Mouse (Mus musculus): ENCODE results near the gene Cadm3. TPM values are rescaled to one million over a fixed set of nuclear protein-coding genes. Genes with fewer than 3 reads are reported as not detected.

Cadm3 gene
- total and polyA plus RNA-seq, 3 experiments: not detected

DNA sequence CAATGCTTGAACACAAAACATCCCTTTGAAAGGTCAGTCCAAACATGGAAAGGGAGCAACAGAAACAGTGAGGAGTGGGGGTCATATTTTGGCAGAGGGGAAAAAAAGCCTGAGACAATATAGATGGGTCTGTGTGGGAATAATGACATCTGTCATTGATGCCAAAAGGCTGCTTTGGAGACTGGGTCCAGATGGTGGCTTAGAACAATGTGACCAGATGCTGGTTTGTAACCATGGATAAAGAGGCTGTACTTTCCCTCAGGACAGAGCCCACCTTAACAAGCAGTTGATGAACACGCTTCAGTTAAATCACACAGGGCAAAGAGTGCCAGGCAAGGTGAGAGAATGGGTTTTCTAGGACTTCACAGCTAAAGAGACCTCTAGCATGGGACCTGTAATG lies 25.1 kb downstream of the Cadm3 start:
- Histone ChIP-seq H3K4me2 (ENCODE audit: insufficient read depth, low read depth, poor library complexity, severe bottlenecking) (no peak overlapping the region), H3K4me1 (ENCODE audit: control insufficient read depth in 1 of 2, insufficient read depth in 2 of 2) (peaks cover 0 to 4% of the 10 kb centered on the region in 2 experiments; a peak in 1 of 4 replicates), H3K27me3 (replicated peaks) (no peaks in the 10 kb centered on the region), H3K9me3 (replicated peaks; ENCODE audit: low read length) (no peaks in the 10 kb centered on the region), H3K27ac (ENCODE audit: insufficient read depth, low read depth) (no peak overlapping the region), H3K79me2 (replicated peaks; ENCODE audit: control insufficient read depth, extremely low read depth, insufficient read depth, poor library complexity, severe bottlenecking) (no peaks in the 10 kb centered on the region), H3K4me3 (replicated peaks in 1 of 3; ENCODE audit: low read depth in 2 of 3, low read length in 2 of 3, poor library complexity in 1 of 3) (no peak overlapping the region), H3K9ac (ENCODE audit: insufficient read depth, low read depth) (no peak overlapping the region), H3K36me3 (replicated peaks in 1 of 2; ENCODE audit: control insufficient read depth in 1 of 2, insufficient read depth in 1 of 2, low read length in 1 of 2) (no peaks in the 10 kb centered on the region)
- DNase-seq (ENCODE audit: extremely low read depth): no peak
- TF ChIP-seq BHLHE40 (IDR thresholded peaks at IDR 0.05; ENCODE audit: low read depth, low read length) (no peak), HCFC1 (IDR thresholded peaks at IDR 0.05; ENCODE audit: low read depth, low read length) (no peak), CHD1 (IDR thresholded peaks at IDR 0.05; ENCODE audit: low read depth, low read length) (no peak), ELF1 (IDR thresholded peaks at IDR 0.05; ENCODE audit: low read depth, low read length) (no peak), RAD21 (IDR thresholded peaks at IDR 0.05; ENCODE audit: low read depth, low read length) (no peak), POLR2AphosphoS2 (IDR thresholded peaks at IDR 0.05; ENCODE audit: low read depth, low read length) (no peak), PAX5 (IDR thresholded peaks at IDR 0.05; ENCODE audit: low read length) (no peak), RCOR1 (conservative IDR thresholded peaks at IDR 0.05; ENCODE audit: low read depth, low read length) (no peak), JUND (conservative IDR thresholded peaks at IDR 0.05; ENCODE audit: low read depth, low read length) (no peak), KAT2A (IDR thresholded peaks at IDR 0.05; ENCODE audit: insufficient replicate concordance, low read length) (no peak)
- dilution Hi-C loops (cut with MboI; ENCODE audit: extremely low pct_ligation_motif_present, extremely low pct_unique_long_range_greater_than_20kb, low sequenced_read_pairs): no loop called here
- in situ Hi-C loops (cut with MboI; ENCODE audit: low pct_ligation_motif_present, low pct_unique_long_range_greater_than_20kb, low sequenced_read_pairs): no loop called here

DNA sequence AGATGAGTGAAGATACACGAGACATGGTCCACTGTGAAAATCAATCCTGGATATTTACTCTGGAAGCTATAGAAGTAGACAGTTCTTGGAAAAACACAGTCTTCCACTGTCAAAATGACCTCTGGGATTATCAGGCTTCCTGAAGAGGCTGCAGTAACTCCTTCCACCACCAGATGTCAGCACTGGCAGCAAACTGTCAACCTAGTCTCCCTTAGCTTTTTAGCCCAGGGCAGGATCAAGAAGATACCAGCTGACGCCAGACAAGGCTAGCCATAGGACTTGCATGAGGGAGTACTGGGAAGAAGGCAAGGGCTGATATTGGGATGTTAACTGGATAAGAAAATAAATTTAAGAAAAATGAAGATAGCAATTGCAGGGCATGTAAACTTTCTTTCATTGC lies 28.0 kb downstream of the Cadm3 start:
- dilution Hi-C loops (cut with MboI; ENCODE audit: extremely low pct_ligation_motif_present, extremely low pct_unique_long_range_greater_than_20kb, low sequenced_read_pairs): no loop called here
- DNase-seq (ENCODE audit: extremely low read depth): peak; percentile 61
- H3K9ac ChIP-seq (ENCODE audit: insufficient read depth, low read depth): no peak overlapping the region

More for the DNA sequence above, 28.0 kb downstream of the Cadm3 start:
- H3K27me3 ChIP-seq (replicated peaks): no peaks in the 10 kb centered on the region
- H3K36me3 ChIP-seq (replicated peaks in 1 of 2; ENCODE audit: control insufficient read depth in 1 of 2, insufficient read depth in 1 of 2, low read length in 1 of 2): no peaks in the 10 kb centered on the region
- H3K9me3 ChIP-seq (replicated peaks; ENCODE audit: low read length): no peaks in the 10 kb centered on the region
- in situ Hi-C loops (cut with MboI; ENCODE audit: low pct_ligation_motif_present, low pct_unique_long_range_greater_than_20kb, low sequenced_read_pairs): loop anchor here (5.0 kb wide), 1 partner anchor 48 kb away; no protein-coding TSS in a partner anchor
- no peak overlapping the region for H3K4me2 ChIP-seq (ENCODE audit: insufficient read depth, low read depth, poor library complexity, severe bottlenecking)
- H3K4me3 ChIP-seq (replicated peaks in 1 of 3; ENCODE audit: low read depth in 2 of 3, low read length in 2 of 3, poor library complexity in 1 of 3): no peak overlapping the region
- TF ChIP-seq MXI1 (IDR thresholded peaks at IDR 0.05; ENCODE audit: low read depth, low read length) (no peak), TBP (conservative IDR thresholded peaks at IDR 0.05; ENCODE audit: low read depth, low read length) (no peak), SMC3 (IDR thresholded peaks at IDR 0.05; ENCODE audit: low read depth, low read length) (peak; percentile 94), RAD21 (IDR thresholded peaks at IDR 0.05; ENCODE audit: low read depth, low read length) (peak; percentile 63), NELFE (IDR thresholded peaks at IDR 0.05; ENCODE audit: low read depth, low read length) (peak; percentile 40; the same call in 1 of the 2 replicates), UBTF (IDR thresholded peaks at IDR 0.05; ENCODE audit: low read depth, low read length) (no peak), ZNF384 (IDR thresholded peaks at IDR 0.05; ENCODE audit: low read depth, low read length) (no peak), E2F4 (IDR thresholded peaks at IDR 0.05; ENCODE audit: insufficient replicate concordance, low read depth, low read length) (no peak), MAFK (IDR thresholded peaks at IDR 0.05; ENCODE audit: insufficient replicate concordance, low read length) (no peak), ZC3H11A (IDR thresholded peaks at IDR 0.05; ENCODE audit: low read depth, low read length) (no peak; the same call in 1 of the 2 replicates), KAT2A (IDR thresholded peaks at IDR 0.05; ENCODE audit: insufficient replicate concordance, low read length) (no peak), MYC (IDR thresholded peaks at IDR 0.05; ENCODE audit: low read depth, low read length) (no peak), CTCF (conservative IDR thresholded peaks at IDR 0.05 in 1 of 2, IDR thresholded peaks at IDR 0.05 in 1 of 2; ENCODE audit: low read depth in 2 of 2, low read length in 2 of 2) (peak; percentile 77 to 91), SIN3A (IDR thresholded peaks at IDR 0.05; ENCODE audit: low read length) (no peak), ZKSCAN1 (IDR thresholded peaks at IDR 0.05; ENCODE audit: borderline replicate concordance, low read depth, low read length) (no peak), JUN (IDR thresholded peaks at IDR 0.05; ENCODE audit: insufficient read depth, low read depth, low read length) (no peak), CHD2 (IDR thresholded peaks at IDR 0.05; ENCODE audit: low read length) (no peak)
- no peaks in the 10 kb centered on the region for H3K79me2 ChIP-seq (replicated peaks; ENCODE audit: control insufficient read depth, extremely low read depth, insufficient read depth, poor library complexity, severe bottlenecking)
- no peak overlapping the region for H3K27ac ChIP-seq (ENCODE audit: insufficient read depth, low read depth)
- no peaks in the 10 kb centered on the region for H3K4me1 ChIP-seq (ENCODE audit: control insufficient read depth in 1 of 2, insufficient read depth in 2 of 2)
